Mouse (Mus musculus) layer of hippocampus, adult 2 months (tissue): ENCODE measurements around the gene Cnnm1. TPM values are rescaled to one million over a fixed set of nuclear protein-coding genes. Genes with fewer than 3 reads are reported as not detected.
"Not testable (repeated sequence)": the region's sequence is repeated elsewhere in the genome, so short reads cannot be mapped to it uniquely, and the experiment has no call there.

ENCODE experiments used
- DNase-seq, 2 experiments: peaks; one replicate each; pipeline ENCODE4 v3.0.0; 2022; ENCODE audit warnings: low spot score in 2 of 2
- H3K27ac ChIP-seq: fragments of 200-600 bp; 2 replicates; pipeline ENCODE4 v1.8.1; 2022
- H3K4me3 ChIP-seq: fragments of 200-600 bp; 2 replicates; pipeline ENCODE4 v1.8.1; 2022; ENCODE audit warnings: mild to moderate bottlenecking
- CTCF ChIP-seq: fragments of 200-600 bp; conservative IDR thresholded peaks from 2 replicates; pipeline ENCODE4 v1.8.1; 2022; ENCODE audit warnings: antibody characterized with exemption, mild to moderate bottlenecking, moderate library complexity
- total RNA-seq, 2 experiments: library from RNA; stranded (reverse); gene quantifications; 2 replicates each; pipeline ENCODE4 v1.2.3; 2021

Gene Cnnm1
- total RNA-seq, 2 experiments from 2014 or later, result 113 to 115 TPM

GRCm38 (mm10) chr19:43472781-43473180, 32.5 kb downstream of the Cnnm1 start:
- no peak for DNase-seq
- TF ChIP-seq CTCF, result no peak
- Histone ChIP-seq H3K27ac (no peak overlapping the region), H3K4me3 (no peak overlapping the region)

GRCm38 (mm10) chr19:43475642-43476041, 35.4 kb downstream of the Cnnm1 start:
- Histone ChIP-seq H3K27ac (peak overlapping the region; percentile 59), H3K4me3 (no peak overlapping the region)
- DNase-seq, result no peak
- TF ChIP-seq CTCF, result no peak

GRCm38 (mm10) chr19:43476063-43476462, 35.8 kb downstream of the Cnnm1 start:
- DNase-seq, result no peak
- no peak for TF ChIP-seq CTCF
- H3K4me3 ChIP-seq, result no peak overlapping the region
- peak overlapping the region; percentile 59 for H3K27ac ChIP-seq

GRCm38 (mm10) chr19:43477436-43477835, 37.2 kb downstream of the Cnnm1 start:
- no peak for TF ChIP-seq CTCF
- Histone ChIP-seq H3K27ac (no peak overlapping the region), H3K4me3 (no peak overlapping the region)
- no peak for DNase-seq

GRCm38 (mm10) chr19:43478891-43479290, 38.7 kb downstream of the Cnnm1 start:
- peak; percentile 94 for TF ChIP-seq CTCF
- no peak overlapping the region for H3K27ac ChIP-seq
- H3K4me3 ChIP-seq, result no peak overlapping the region
- DNase-seq, result peak; percentile 72 to 81

GRCm38 (mm10) chr19:43479431-43479830, 39.2 kb downstream of the Cnnm1 start:
- Histone ChIP-seq H3K4me3 (no peak overlapping the region), H3K27ac (no peak overlapping the region)
- no peak for DNase-seq
- TF ChIP-seq CTCF, result no peak

- TF ChIP-seq CTCF, result no peak
- no peak overlapping the region for H3K4me3 ChIP-seq
- no peak overlapping the region for H3K27ac ChIP-seq
- DNase-seq, result no peak
Observed at GRCm38 (mm10) chr19:43480512-43480911, 40.3 kb downstream of the Cnnm1 start.

GRCm38 (mm10) chr19:43487429-43487828, 47.2 kb downstream of the Cnnm1 start:
- peak; percentile 82 for TF ChIP-seq CTCF

GRCm38 (mm10) chr19:43493316-43493715, 53.1 kb downstream of the Cnnm1 start:
- not testable (repeated sequence) for H3K27ac ChIP-seq, DNase-seq, H3K4me3 ChIP-seq

More at GRCm38 (mm10) chr19:43487429-43487828, 47.2 kb downstream of the Cnnm1 start:
- 0 out of 2 replicates have a peak overlapping the region, but pooled peaks have one; percentile 39 for H3K27ac ChIP-seq
- H3K4me3 ChIP-seq, result no peak overlapping the region
- peak in 1 of 2 experiments; percentile 49 for DNase-seq

- no peak for TF ChIP-seq CTCF
- no peak overlapping the region for H3K27ac ChIP-seq
- no peak overlapping the region for H3K4me3 ChIP-seq
Observed at GRCm38 (mm10) chr19:43493878-43494277, 53.6 kb downstream of the Cnnm1 start.

GRCm38 (mm10) chr19:43494914-43495313, 54.7 kb downstream of the Cnnm1 start:
- no peak for DNase-seq
- no peak overlapping the region for H3K4me3 ChIP-seq
- no peak for TF ChIP-seq CTCF
- H3K27ac ChIP-seq, result no peak overlapping the region

More at GRCm38 (mm10) chr19:43493878-43494277, 53.6 kb downstream of the Cnnm1 start:
- no peak for DNase-seq

GRCm38 (mm10) chr19:43495846-43496245, 55.6 kb downstream of the Cnnm1 start:
- H3K4me3 ChIP-seq, result no peak overlapping the region
- no peak overlapping the region for H3K27ac ChIP-seq
- TF ChIP-seq CTCF, result peak; percentile 96
- peak; percentile 34 to 60 for DNase-seq

- H3K27ac ChIP-seq, result no peak overlapping the region
- TF ChIP-seq CTCF, result no peak
- H3K4me3 ChIP-seq, result no peak overlapping the region
- DNase-seq, result no peak
Observed at GRCm38 (mm10) chr19:43497440-43497839, 57.2 kb downstream of the Cnnm1 start.

GRCm38 (mm10) chr19:43498874-43499273, 58.6 kb downstream of the Cnnm1 start:
- no peak for DNase-seq
- no peak for TF ChIP-seq CTCF
- Histone ChIP-seq H3K4me3 (no peak overlapping the region), H3K27ac (no peak overlapping the region)

- no peak for DNase-seq
- no peak for TF ChIP-seq CTCF
Observed at GRCm38 (mm10) chr19:43502630-43503029, 62.4 kb downstream of the Cnnm1 start.

GRCm38 (mm10) chr19:43503593-43503992, 63.4 kb downstream of the Cnnm1 start:
- not testable (repeated sequence) for DNase-seq, H3K27ac ChIP-seq, H3K4me3 ChIP-seq

More at GRCm38 (mm10) chr19:43502630-43503029, 62.4 kb downstream of the Cnnm1 start:
- Histone ChIP-seq H3K4me3 (no peak overlapping the region), H3K27ac (no peak overlapping the region)
